Mouse (Mus musculus) erythroblast, adult 5-6 weeks (primary cell): ENCODE results near the gene Ptpdc1. TPM values are rescaled to one million over a fixed set of nuclear protein-coding genes. Genes with fewer than 3 reads are reported as not detected.
A peak's percentile ranks its signal among the peaks of the same experiment; 100 is the strongest.

Experiments used
- ATAC-seq: replicated peaks from 2 replicates; pipeline ENCODE4 v1.8.0; 2016; ENCODE audit warnings: moderate number of reproducible peaks, mild to moderate bottlenecking, moderate TSS enrichment, inconsistent platforms; ENCODE audit not compliant: poor library complexity, low FRiP score, severe bottlenecking
- total RNA-seq, 2 experiments: library from RNA; stranded (forward) in 1 of 2; stranded (reverse) in 1 of 2; fragments of 150-400 nt in 1 of 2; fragments of 200-764, 138-1000 nt in 1 of 2; gene quantifications; 2 replicates each; pipeline versions ENCODE4 v1.2.3 to v1.2.4; 2015 to 2017; ENCODE audit warnings: low replicate concordance in 2 of 2

The Ptpdc1 gene
- total RNA-seq, 2 experiments from 2014 or later, result 0.43 TPM; not detected in 1

DNA sequence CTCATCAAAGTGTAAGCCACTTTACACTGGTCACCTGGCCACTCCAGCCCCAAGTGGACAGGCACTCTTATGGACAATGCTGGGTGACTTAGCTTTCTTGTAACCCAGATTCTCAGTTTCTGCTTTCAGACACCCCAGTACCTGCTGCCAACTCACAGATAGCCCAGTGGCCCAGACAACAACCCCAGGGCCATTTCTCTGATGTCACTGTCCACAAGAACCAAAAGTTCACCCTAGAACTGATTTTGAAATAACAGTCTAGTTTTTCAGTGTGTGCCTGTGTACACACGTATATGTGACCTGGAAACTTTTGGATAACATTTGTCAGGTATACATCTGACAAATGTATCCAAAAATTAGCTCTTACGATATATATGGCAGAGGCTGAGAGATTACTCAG lies 64.0 kb downstream of the Ptpdc1 start:
- no peak for ATAC-seq

- no peak for ATAC-seq
These were observed 69.5 kb downstream of the Ptpdc1 start for GRCm38 (mm10) chr13:48555976-48556375.

DNA sequence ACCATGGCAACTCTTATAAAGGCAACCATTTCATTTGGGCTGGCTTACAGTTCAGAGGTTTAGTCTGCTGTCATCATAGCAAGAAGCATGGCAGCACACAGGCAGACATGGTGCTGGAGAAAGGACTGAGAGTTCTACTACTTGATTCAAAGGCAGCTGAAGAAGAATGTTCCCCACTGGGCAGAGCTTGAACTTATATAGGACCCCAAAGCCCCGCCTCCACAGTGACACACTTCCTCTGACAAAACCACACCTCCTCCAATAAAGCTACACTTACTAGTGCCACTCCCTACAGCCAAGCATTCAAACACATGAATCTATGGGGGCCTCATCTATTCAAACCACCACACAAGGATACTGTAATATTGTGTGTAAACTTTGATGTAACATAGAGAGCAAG lies 70.9 kb downstream of the Ptpdc1 start:
- ATAC-seq, result no peak

GRCm38 (mm10) chr13:48553511-48553910 lies 72.0 kb downstream of the Ptpdc1 start:
- ATAC-seq, result no peak

GRCm38 (mm10) chr13:48552181-48553090 lies 73.0 kb downstream of the Ptpdc1 start:
- peak; percentile 65 for ATAC-seq

DNA sequence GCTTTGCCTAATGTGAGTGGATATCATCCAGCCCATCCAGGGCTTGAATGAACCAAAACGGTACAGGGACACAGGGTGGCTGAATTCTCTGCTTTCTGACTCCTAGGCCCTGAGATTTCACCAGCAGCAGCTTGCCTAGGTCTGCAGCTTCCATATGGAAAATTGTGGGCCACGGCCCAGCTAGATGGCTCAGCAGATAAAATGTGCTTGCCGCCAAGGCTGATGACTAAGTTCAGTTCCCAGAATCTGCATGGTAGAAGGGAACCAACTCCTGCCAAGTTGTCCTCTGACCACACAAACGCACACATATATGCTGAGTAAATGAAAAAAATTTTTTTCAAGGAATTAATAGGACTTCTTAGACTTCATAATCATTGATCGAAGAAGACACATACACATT lies 77.2 kb downstream of the Ptpdc1 start:
- no peak for ATAC-seq

GRCm38 (mm10) chr13:48547623-48548022 lies 77.8 kb downstream of the Ptpdc1 start:
- ATAC-seq, result no peak

DNA sequence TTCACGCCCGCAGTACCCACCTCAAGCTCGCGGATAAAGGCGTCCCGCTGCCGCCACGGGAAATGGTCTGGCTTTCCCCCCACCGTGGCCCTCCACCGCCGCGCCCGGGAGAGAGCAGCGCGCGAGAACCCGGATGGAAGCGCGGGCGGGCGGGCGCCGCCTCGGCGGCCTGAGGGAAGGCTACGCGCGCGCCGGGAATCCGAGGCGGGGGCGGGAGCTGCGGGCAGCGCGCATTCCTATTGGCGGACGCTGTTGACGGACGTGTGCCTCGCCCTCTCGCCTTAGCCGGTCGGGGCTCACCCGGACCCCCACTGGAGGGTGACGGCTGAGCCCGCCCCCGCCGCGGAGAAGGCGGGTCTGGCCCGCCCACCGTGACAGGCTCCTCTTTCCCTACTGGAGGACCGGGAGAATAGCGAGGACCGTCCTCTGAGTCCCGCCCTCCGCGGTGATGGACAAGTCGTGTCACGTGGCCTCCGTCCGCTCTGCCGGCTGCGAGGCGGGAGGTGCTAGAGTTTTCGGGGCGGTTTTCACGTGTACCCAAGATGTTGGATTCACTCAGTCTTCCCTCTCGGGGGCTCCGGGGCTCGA lies 79.0 kb downstream of the Ptpdc1 start:
- ATAC-seq, result peak; percentile 95

- ATAC-seq, result peak; percentile 87
These were observed 79.8 kb downstream of the Ptpdc1 start for GRCm38 (mm10) chr13:48545476-48546281.

- no peak for ATAC-seq
These were observed 80.6 kb downstream of the Ptpdc1 start for GRCm38 (mm10) chr13:48544867-48545266.

DNA sequence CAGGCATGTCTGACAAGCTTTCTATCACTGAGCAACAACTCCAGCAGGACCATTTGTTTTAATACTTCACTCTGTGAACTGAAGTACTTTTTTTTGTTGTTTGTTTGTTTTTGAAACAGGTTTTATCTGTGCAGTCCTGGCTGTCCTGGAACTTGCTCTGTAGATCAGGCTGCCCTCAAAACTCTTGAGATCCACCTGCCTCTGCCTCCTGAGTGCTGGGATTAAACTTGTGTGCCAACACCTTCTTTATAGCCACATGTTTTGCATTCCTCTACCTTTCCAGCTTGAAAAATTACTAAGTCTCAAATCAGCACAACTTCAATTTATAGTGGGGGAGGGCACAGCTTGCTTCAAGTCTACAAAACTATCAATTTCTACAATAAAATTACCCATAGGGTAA lies 81.1 kb downstream of the Ptpdc1 start:
- ATAC-seq, result no peak

DNA sequence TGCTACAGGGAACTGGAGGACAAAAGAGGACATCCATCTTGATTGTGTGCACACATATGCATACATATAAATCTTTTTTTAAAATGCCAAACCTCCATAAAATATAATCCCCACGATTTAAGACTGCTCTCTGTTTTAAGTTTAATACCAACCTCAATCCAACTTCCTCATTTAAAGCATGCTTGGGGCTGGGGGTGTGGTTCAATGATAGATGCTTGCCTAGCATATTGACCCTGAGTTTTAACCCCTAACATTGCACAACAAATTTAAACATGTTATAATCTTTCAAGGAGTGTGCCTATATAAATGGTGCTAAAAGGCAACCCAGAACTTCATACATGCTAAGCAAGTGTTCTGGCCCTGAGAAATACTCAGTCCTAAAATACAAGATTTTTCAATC lies 85.0 kb downstream of the Ptpdc1 start:
- ATAC-seq, result no peak

DNA sequence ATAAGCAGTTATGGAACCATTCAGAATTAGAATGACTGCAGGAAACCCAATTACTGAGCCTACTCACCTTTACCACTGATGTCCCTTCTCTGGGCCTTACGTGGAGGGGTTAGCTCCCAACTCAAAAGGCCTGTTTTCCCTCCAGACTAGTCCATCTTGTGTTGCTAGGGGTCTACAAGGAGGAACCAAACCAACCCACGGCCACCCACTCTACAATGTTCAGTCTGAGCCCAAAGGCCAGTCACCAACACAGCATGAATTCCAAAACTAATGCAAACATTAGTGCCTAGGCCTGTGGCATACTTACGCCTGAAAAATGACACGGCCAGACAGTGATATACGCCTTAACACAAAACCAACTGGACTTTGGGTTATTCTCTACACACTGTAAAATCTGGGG lies 92.0 kb downstream of the Ptpdc1 start:
- no peak for ATAC-seq

DNA sequence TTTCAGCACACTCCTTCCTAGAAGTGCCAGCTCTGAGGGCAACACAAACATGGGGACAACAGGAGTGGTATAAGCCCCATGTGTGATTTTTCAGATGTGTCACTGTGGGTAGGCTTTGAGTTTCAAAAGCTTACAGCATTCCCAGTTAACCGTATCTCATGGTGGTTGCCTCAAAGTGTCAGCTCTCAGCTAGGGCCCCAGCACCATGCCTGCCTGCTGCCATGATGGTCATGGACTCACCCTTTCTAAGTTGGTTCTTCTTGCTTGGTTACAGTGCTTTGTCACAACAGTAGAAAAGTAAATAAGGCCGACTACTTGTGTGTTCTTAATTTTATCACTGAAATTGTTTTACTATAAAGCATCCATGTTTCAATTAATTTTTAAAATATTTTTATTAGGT lies 94.0 kb downstream of the Ptpdc1 start:
- no peak for ATAC-seq

DNA sequence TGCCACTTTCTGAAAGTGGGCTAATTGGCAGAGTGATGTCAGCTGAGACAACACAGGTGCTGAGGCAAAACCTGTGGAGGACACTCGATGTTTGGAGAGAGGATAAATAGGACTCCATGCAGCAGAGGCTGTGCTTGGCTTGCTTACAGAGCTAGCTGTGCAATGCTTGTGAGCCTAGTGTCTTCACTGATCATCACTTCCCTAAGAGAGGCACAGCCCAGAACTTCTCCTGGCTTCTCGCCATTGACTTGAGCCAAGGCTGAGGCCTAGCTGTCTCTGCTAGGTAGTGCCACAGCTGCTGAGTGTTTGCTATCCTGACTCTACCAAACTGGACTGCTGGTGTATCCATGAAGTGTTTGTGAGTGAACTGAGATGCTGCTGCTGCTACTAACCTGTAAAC lies 94.8 kb downstream of the Ptpdc1 start:
- ATAC-seq, result no peak

DNA sequence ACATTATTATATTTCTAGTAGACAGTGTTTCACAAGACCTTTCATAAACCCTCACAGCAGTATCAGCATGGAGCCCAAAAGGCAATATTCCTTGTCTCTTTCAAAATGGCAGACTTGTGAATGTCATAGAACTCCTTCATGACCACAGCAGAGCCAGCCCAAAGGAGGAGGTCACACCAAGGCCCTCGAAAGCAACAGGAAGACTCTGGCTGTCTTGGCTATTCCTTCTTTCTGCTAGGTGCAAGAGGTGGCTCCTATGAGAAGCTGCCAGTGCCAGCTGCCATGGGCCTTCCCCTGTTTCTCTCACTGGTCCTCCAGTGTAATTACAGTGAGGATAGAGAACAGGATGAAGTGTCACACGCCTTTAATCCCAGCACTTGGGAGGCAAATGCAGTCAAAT lies 96.4 kb downstream of the Ptpdc1 start:
- no peak for ATAC-seq

- peak; percentile 93 for ATAC-seq
These were observed 97.2 kb downstream of the Ptpdc1 start for GRCm38 (mm10) chr13:48528123-48528871.
